In the genomic region with DNA sequence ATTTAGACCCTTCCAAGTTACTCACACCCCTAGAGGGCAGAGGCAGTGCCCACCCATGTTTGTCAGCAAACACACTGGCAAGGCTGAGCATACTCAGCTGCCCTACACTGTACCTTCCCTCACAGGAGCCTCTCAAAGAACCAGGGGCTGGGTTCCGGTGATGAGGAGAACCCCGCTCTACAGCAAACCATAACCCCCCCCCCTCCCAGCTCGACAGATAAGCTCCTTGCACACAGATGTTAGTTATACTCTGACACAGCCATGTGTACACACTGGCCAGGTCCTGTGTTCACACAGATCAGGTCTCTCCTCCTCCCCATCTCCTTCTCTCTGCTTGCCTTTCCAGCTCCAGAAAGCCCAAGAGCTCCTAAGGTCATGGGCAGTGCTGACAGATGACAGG, we compare ENCODE assay signal across 26 mouse cellular contexts. TPM values are rescaled to one million over a fixed set of nuclear protein-coding genes. Genes with fewer than 3 reads are reported as not detected.
DNase-seq lines count a peak whose midpoint lies in the region; ATAC-seq and TF ChIP-seq lines count a peak whose summit lies in the region.
"Had no signal": no experiment of that assay in that cellular context is flagged by ENCODE, and none has a peak within 500 bp of the region (broad histone marks: within the 10 kb centered on the region; RNA-seq: fewer than 3 reads in every experiment).

No protein-coding gene starts in this region.

- 56% methylated on average over 3 of the region's 3 CpGs for WGBS in heart, embryonic 11.5 days (ENCODE audit: insufficient replicate concordance)
- WGBS in liver, postnatal 0 days (ENCODE audit: insufficient replicate concordance): 62% methylated on average over 3 of the region's 3 CpGs
- 53% methylated on average over 3 of the region's 3 CpGs for WGBS in liver, embryonic 11.5 days
- 35% methylated on average over 3 of the region's 3 CpGs for WGBS in liver, embryonic 16.5 days (ENCODE audit: insufficient replicate concordance)

- peak overlapping the region; percentile 46; the same call in 1 of the 2 replicates for H3K27ac ChIP-seq in heart, embryonic 11.5 days (ENCODE audit: low read depth, low read length)
- no peak overlapping the region for H3K27ac ChIP-seq in liver, postnatal 0 days (ENCODE audit: low read depth)
- H3K27ac ChIP-seq in liver, embryonic 11.5 days (ENCODE audit: low read depth, low read length): no peak overlapping the region; the same call in 1 of the 2 replicates
- 0 out of 2 replicates have a peak overlapping the region, but pooled peaks have one; percentile 29 for H3K27ac ChIP-seq in liver, embryonic 16.5 days (ENCODE audit: low read length)
- H3K27ac ChIP-seq: embryonic facial prominence, embryonic 12.5 days; forebrain, embryonic 13.5 days; kidney, embryonic 15.5 days; limb, embryonic 13.5 days; neural tube, embryonic 13.5 days had no signal

- no peaks in the 10 kb centered on the region for H3K9me3 ChIP-seq in heart, embryonic 11.5 days (replicated peaks; ENCODE audit: control insufficient read depth, low read length)
- no peaks in the 10 kb centered on the region for H3K9me3 ChIP-seq in liver, postnatal 0 days (ENCODE audit: low read length)
- H3K9me3 ChIP-seq in liver, embryonic 11.5 days (ENCODE audit: control insufficient read depth, low read length): no peaks in the 10 kb centered on the region
- no peaks in the 10 kb centered on the region for H3K9me3 ChIP-seq in liver, embryonic 16.5 days (replicated peaks; ENCODE audit: control insufficient read depth, low read length)
- H3K9me3 ChIP-seq: embryonic facial prominence, embryonic 12.5 days; forebrain, embryonic 13.5 days; kidney, embryonic 15.5 days; limb, embryonic 13.5 days; megakaryocyte, embryonic 14.5 days; neural tube, embryonic 13.5 days had no signal

- H3K4me1 ChIP-seq in heart, embryonic 11.5 days (ENCODE audit: control insufficient read depth, insufficient read depth, low read length): peaks cover 65% of the 10 kb centered on the region
- peaks cover 48% of the 10 kb centered on the region for H3K4me1 ChIP-seq in liver, postnatal 0 days (ENCODE audit: insufficient read depth)
- peaks cover 68% of the 10 kb centered on the region for H3K4me1 ChIP-seq in liver, embryonic 11.5 days (replicated peaks; ENCODE audit: control insufficient read depth, insufficient read depth, low read length)
- H3K4me1 ChIP-seq in liver, embryonic 16.5 days (ENCODE audit: control insufficient read depth, low read depth, low read length): peaks cover 64% of the 10 kb centered on the region

- TF ChIP-seq CTCF in liver, postnatal 0 days (IDR thresholded peaks at IDR 0.05; ENCODE audit: low read depth): no peak

- no peaks in the 10 kb centered on the region for H3K27me3 ChIP-seq in heart, embryonic 11.5 days (ENCODE audit: control insufficient read depth, insufficient read depth, low read length)
- no peaks in the 10 kb centered on the region for H3K27me3 ChIP-seq in liver, postnatal 0 days (ENCODE audit: insufficient read depth, low read length)
- H3K27me3 ChIP-seq in liver, embryonic 11.5 days (replicated peaks; ENCODE audit: control insufficient read depth, insufficient read depth, low read length): no peaks in the 10 kb centered on the region
- H3K27me3 ChIP-seq in liver, embryonic 16.5 days (ENCODE audit: control insufficient read depth, insufficient read depth, low read depth, low read length): no peaks in the 10 kb centered on the region
- H3K27me3 ChIP-seq: CH12.LX; embryonic facial prominence, embryonic 12.5 days; kidney, embryonic 15.5 days; limb, embryonic 13.5 days; neural tube, embryonic 13.5 days had no signal

- no peak for DNase-seq in heart, adult 8-10 months (ENCODE audit: low spot score)
- peak; percentile 32 for DNase-seq in liver
- no peak for DNase-seq in liver, postnatal 0 days
- DNase-seq in liver, embryonic 11.5 days (ENCODE audit: low spot score): no peak
- DNase-seq in frontal cortex, adult 2 months (ENCODE audit: extremely low spot score in 1 of 2, low spot score in 1 of 2): no peak
- DNase-seq: adrenal gland, adult 8-10 months; B cell, adult 2 months; cerebellum, adult 18-20 months; gastrocnemius, postnatal 14 days; kidney, postnatal 36 days; lung, embryonic 14.5 days; lung, postnatal 36 days; midbrain, embryonic 14.5 days; right cerebral cortex, postnatal 4 days; thymus, postnatal 25 days had no signal

- no peak overlapping the region for H3K9ac ChIP-seq in heart, embryonic 11.5 days (ENCODE audit: low read depth, low read length)
- H3K9ac ChIP-seq in liver, postnatal 0 days (replicated peaks): no peak overlapping the region
- 0 out of 2 replicates have a peak overlapping the region, but pooled peaks have one; percentile 9 for H3K9ac ChIP-seq in liver, embryonic 11.5 days (ENCODE audit: low read depth, low read length)
- no peak overlapping the region for H3K9ac ChIP-seq in liver, embryonic 16.5 days (ENCODE audit: low read depth, low read length)
- H3K9ac ChIP-seq: embryonic facial prominence, embryonic 12.5 days; forebrain, embryonic 13.5 days; kidney, embryonic 15.5 days; limb, embryonic 13.5 days; lung, embryonic 14.5 days; neural tube, embryonic 13.5 days had no signal

- H3K4me3 ChIP-seq in heart, embryonic 11.5 days (ENCODE audit: low read depth, low read length): no peak overlapping the region
- no peak overlapping the region for H3K4me3 ChIP-seq in liver, postnatal 0 days (ENCODE audit: low read depth, low read length)
- H3K4me3 ChIP-seq in liver, embryonic 11.5 days (ENCODE audit: low read depth, low read length): no peak overlapping the region
- no peak overlapping the region for H3K4me3 ChIP-seq in liver, embryonic 16.5 days (ENCODE audit: low read depth, low read length)
- H3K4me3 ChIP-seq: embryonic facial prominence, embryonic 12.5 days; forebrain, embryonic 13.5 days; kidney, embryonic 15.5 days; limb, embryonic 13.5 days; megakaryocyte, embryonic 14.5 days; neural tube, embryonic 13.5 days had no signal

- H3K36me3 ChIP-seq in heart, embryonic 11.5 days (ENCODE audit: control insufficient read depth, insufficient read depth, low read length): no peaks in the 10 kb centered on the region
- H3K36me3 ChIP-seq in liver, postnatal 0 days (replicated peaks; ENCODE audit: insufficient read depth, low read length): no peaks in the 10 kb centered on the region
- H3K36me3 ChIP-seq in liver, embryonic 11.5 days (ENCODE audit: control insufficient read depth, insufficient read depth, low read length): no peaks in the 10 kb centered on the region
- no peaks in the 10 kb centered on the region for H3K36me3 ChIP-seq in liver, embryonic 16.5 days (ENCODE audit: control insufficient read depth, insufficient read depth)
- H3K36me3 ChIP-seq: embryonic facial prominence, embryonic 12.5 days; G1E; kidney, embryonic 15.5 days; limb, embryonic 13.5 days; neural tube, embryonic 13.5 days had no signal

- ATAC-seq in heart, embryonic 11.5 days (replicated peaks; ENCODE audit: insufficient number of reproducible peaks, low FRiP score, low TSS enrichment): no peak
- no peak for ATAC-seq in liver, postnatal 0 days
- ATAC-seq in liver, embryonic 11.5 days (replicated peaks; ENCODE audit: low FRiP score): no peak
- ATAC-seq in liver, embryonic 16.5 days (ENCODE audit: low read depth): no peak
- ATAC-seq: forebrain, embryonic 13.5 days; intestine, postnatal 0 days had no signal

- TF ChIP-seq EP300 in liver, postnatal 0 days (IDR thresholded peaks at IDR 0.05; ENCODE audit: low read depth): no peak

- no peak overlapping the region for H3K4me2 ChIP-seq in heart, embryonic 11.5 days
- no peak overlapping the region for H3K4me2 ChIP-seq in liver, postnatal 0 days (ENCODE audit: low read depth, low read length)
- H3K4me2 ChIP-seq in liver, embryonic 11.5 days: no peak overlapping the region
- H3K4me2 ChIP-seq in liver, embryonic 16.5 days (ENCODE audit: low read depth, low read length): no peak overlapping the region
- H3K4me2 ChIP-seq: embryonic facial prominence, embryonic 12.5 days; forebrain, embryonic 13.5 days; kidney, embryonic 15.5 days; limb, embryonic 13.5 days; lung, embryonic 14.5 days; neural tube, embryonic 13.5 days had no signal

RNA-seq across cellular contexts. Expression of gene Zmiz1, which starts 59.7 kb away (rescaled TPM):
- 34.9 and 36.2 TPM in 2 replicates for polyA plus RNA-seq in heart, embryonic 11.5 days (2014; fragmentation: Nextera tagmentation; extraction: Ambion mirVana)
- 10 to 100 TPM; 34.7 to 44.1 (median 40.4) TPM for total RNA-seq in heart, adult 8-10 months (2022)
- 3.6 and 4.3 TPM in 2 replicates for polyA plus RNA-seq in liver, postnatal 0 days (2015; fragmentation: Nextera tagmentation; extraction: Ambion mirVana)
- polyA plus RNA-seq in liver, embryonic 11.5 days (2014; fragmentation: Nextera tagmentation; extraction: Ambion mirVana): 27.5 and 31.0 TPM in 2 replicates
- 4.1 and 6.1 TPM in 2 replicates for polyA plus RNA-seq in liver, embryonic 16.5 days (2015; fragmentation: Nextera tagmentation; extraction: Ambion mirVana)
- 39.1 and 45.9 TPM in 2 replicates for polyA plus RNA-seq in frontal cortex, adult 2 months (2012; rRNA removed)

Comparison
In these comparisons a context has a peak if more than half of its experiments do, and no peak if none do; other contexts are left out.
1. H3K27ac ChIP-seq: peak in heart, embryonic 11.5 days (single experiment) and liver, embryonic 16.5 days (single experiment); none in liver, postnatal 0 days (single experiment) and liver, embryonic 11.5 days (single experiment).